Mouse (Mus musculus) myocyte (in vitro differentiated cells): ENCODE data around the gene Elmo3. TPM values are rescaled to one million over a fixed set of nuclear protein-coding genes. Genes with fewer than 3 reads are reported as not detected.
A peak's percentile ranks its signal among the peaks of the same experiment; 100 is the strongest.

Experiments used
- H3K27me3 ChIP-seq: one replicate; pipeline ENCODE4 v1.6.1; 2011; ENCODE audit not compliant: control insufficient read depth, insufficient read depth, insufficient read length
- H3K36me3 ChIP-seq: one replicate; pipeline ENCODE4 v1.6.1; 2011; ENCODE audit not compliant: control insufficient read depth, insufficient read depth
- H3K4me2 ChIP-seq: one replicate; pipeline ENCODE4 v1.6.1; 2011; ENCODE audit warnings: low read depth, control low read depth
- H3K4me3 ChIP-seq: one replicate; pipeline ENCODE4 v1.5.1; 2011; ENCODE audit warnings: mild to moderate bottlenecking, control low read depth, moderate library complexity
- H3K79me2 ChIP-seq: one replicate; pipeline ENCODE4 v1.6.1; 2011; ENCODE audit not compliant: control insufficient read depth, insufficient read depth
- H3ac ChIP-seq: one replicate; pipeline ENCODE4 v1.6.1; 2011; ENCODE audit not compliant: control insufficient read depth, insufficient read length
- CEBPB ChIP-seq: IDR thresholded peaks from 2 replicates; pipeline ENCODE4 v1.6.1; 2011; ENCODE audit warnings: mild to moderate bottlenecking, moderate library complexity; ENCODE audit not compliant: poor library complexity, insufficient read depth, severe bottlenecking
- E2F4 ChIP-seq: IDR thresholded peaks from one replicate; pipeline ENCODE4 v1.6.1; 2011; ENCODE audit warnings: mild to moderate bottlenecking, control low read depth, moderate library complexity; ENCODE audit not compliant: insufficient read depth
- MAX ChIP-seq: IDR thresholded peaks from one replicate; pipeline ENCODE4 v1.6.1; 2011; ENCODE audit warnings: low read depth, mild to moderate bottlenecking, control low read depth
- MYOD1 ChIP-seq, 3 experiments: IDR thresholded peaks; one replicate each; pipeline ENCODE4 v1.6.1; 2011; ENCODE audit warnings: control low read depth in 2 of 3, low read depth in 2 of 3, mild to moderate bottlenecking in 2 of 3, moderate library complexity in 1 of 3; ENCODE audit not compliant: insufficient read length in 2 of 3, control insufficient read depth in 1 of 3
- MYOG ChIP-seq, 3 experiments: IDR thresholded peaks; one replicate each; pipeline ENCODE4 v1.6.1; 2011; ENCODE audit warnings: control low read depth in 2 of 3, low read depth in 2 of 3, mild to moderate bottlenecking in 2 of 3; ENCODE audit not compliant: insufficient read length in 2 of 3, control insufficient read depth in 1 of 3, insufficient read depth in 1 of 3
- POLR2A ChIP-seq: IDR thresholded peaks from one replicate; pipeline ENCODE4 v1.6.1; 2011; ENCODE audit warnings: low read depth, mild to moderate bottlenecking, control low read depth, moderate library complexity; ENCODE audit not compliant: insufficient read length
- POLR2AphosphoS2 ChIP-seq: IDR thresholded peaks from one replicate; pipeline ENCODE4 v1.6.1; 2011; ENCODE audit warnings: low read depth, control low read depth; ENCODE audit not compliant: insufficient read length
- REST ChIP-seq: IDR thresholded peaks from one replicate; pipeline ENCODE4 v1.6.1; 2011; ENCODE audit warnings: mild to moderate bottlenecking, control low read depth, moderate library complexity; ENCODE audit not compliant: insufficient read depth, insufficient read length
- SRF ChIP-seq: IDR thresholded peaks from one replicate; pipeline ENCODE4 v1.6.1; 2011; ENCODE audit warnings: low read depth; ENCODE audit not compliant: control insufficient read depth, insufficient read length
- TCF12 ChIP-seq: IDR thresholded peaks from one replicate; pipeline ENCODE4 v1.6.1; 2011; ENCODE audit warnings: mild to moderate bottlenecking, control low read depth; ENCODE audit not compliant: poor library complexity, insufficient read depth, severe bottlenecking
- TCF3 ChIP-seq: IDR thresholded peaks from one replicate; pipeline ENCODE4 v1.6.1; 2011; ENCODE audit warnings: low read depth, control low read depth; ENCODE audit not compliant: insufficient read length
- USF1 ChIP-seq: IDR thresholded peaks from one replicate; pipeline ENCODE4 v1.6.1; 2011; ENCODE audit warnings: low read depth, mild to moderate bottlenecking, control low read depth, moderate library complexity
- polyA plus RNA-seq: library from polyadenylated mRNA; unstranded; fragments of >200 nt; fragmentation: generic; extraction: Trizol; gene quantifications from one replicate; pipeline ENCODE4 v1.2.1, GENCODE M21; 2012; ENCODE audit warnings: missing spikeins

Elmo3 gene
- 0.92 TPM for polyA plus RNA-seq

GRCm38 (mm10) chr8:105305211-105306145 is at the start of gene Elmo3:
TSS of gene Elmo3 (plus strand) at chr8:105305601.
- no peak within 1 kb of the TSS for H3ac ChIP-seq
- H3K4me2 ChIP-seq = peak within 1 kb of the TSS; percentile 24
- peak; percentile 60 for TF ChIP-seq POLR2A
- peak; percentile 91 for TF ChIP-seq POLR2AphosphoS2
- TF ChIP-seq MYOG (IDR thresholded peaks at IDR 0.05; ENCODE audit: control insufficient read depth in 1 of 3, insufficient read depth in 1 of 3, insufficient read length in 2 of 3, low read depth in 2 of 3) = no peak
- peaks cover 45% of the 10 kb centered on the region for H3K36me3 ChIP-seq
- no peaks in the 10 kb centered on the region for H3K27me3 ChIP-seq
- H3K4me3 ChIP-seq = no peak within 1 kb of the TSS
- peaks cover 5% of the 10 kb centered on the region for H3K79me2 ChIP-seq

- no peak for TF ChIP-seq POLR2A
- no peak for TF ChIP-seq TCF3
- no peak for TF ChIP-seq MAX
- no peak for TF ChIP-seq MYOG (IDR thresholded peaks at IDR 0.05; ENCODE audit: control insufficient read depth in 1 of 3, insufficient read depth in 1 of 3, insufficient read length in 2 of 3, low read depth in 2 of 3)
- no peak for TF ChIP-seq TCF12
- no peak for TF ChIP-seq CEBPB
- no peak for TF ChIP-seq POLR2AphosphoS2
- TF ChIP-seq SRF = no peak
- no peak for TF ChIP-seq MYOD1 (IDR thresholded peaks at IDR 0.05; ENCODE audit: control insufficient read depth in 1 of 3, insufficient read length in 2 of 3, low read depth in 2 of 3)
- no peak for TF ChIP-seq E2F4
- no peak for TF ChIP-seq REST
- TF ChIP-seq USF1 = no peak
- H3K27me3 ChIP-seq = no peaks in the 10 kb centered on the region
- no peak overlapping the region for H3K4me2 ChIP-seq
- no peak overlapping the region for H3K4me3 ChIP-seq
- H3ac ChIP-seq = no peak overlapping the region
- peaks cover 4% of the 10 kb centered on the region for H3K36me3 ChIP-seq
- H3K79me2 ChIP-seq = no peaks in the 10 kb centered on the region
Measured at GRCm38 (mm10) chr8:105257318-105258114, 47.9 kb upstream of the Elmo3 start.

- H3K36me3 ChIP-seq = no peaks in the 10 kb centered on the region
- no peak overlapping the region for H3K4me3 ChIP-seq
- TF ChIP-seq MAX = no peak
- TF ChIP-seq POLR2AphosphoS2 = no peak
- TF ChIP-seq TCF12 = no peak
- TF ChIP-seq POLR2A = no peak
- no peak overlapping the region for H3ac ChIP-seq
- H3K27me3 ChIP-seq = no peaks in the 10 kb centered on the region
- H3K79me2 ChIP-seq = peaks cover 4% of the 10 kb centered on the region
- no peak overlapping the region for H3K4me2 ChIP-seq
Measured at GRCm38 (mm10) chr8:105258911-105259720, 46.3 kb upstream of the Elmo3 start.

GRCm38 (mm10) chr8:105259721-105260320 is 45.6 kb upstream of the Elmo3 start:
- no peaks in the 10 kb centered on the region for H3K27me3 ChIP-seq

More at GRCm38 (mm10) chr8:105259721-105260320, 45.6 kb upstream of the Elmo3 start:
- H3K4me3 ChIP-seq = no peak overlapping the region
- H3K79me2 ChIP-seq = peaks cover 4% of the 10 kb centered on the region
- no peak overlapping the region for H3ac ChIP-seq
- no peak overlapping the region for H3K4me2 ChIP-seq
- no peaks in the 10 kb centered on the region for H3K36me3 ChIP-seq
- no peak for TF ChIP-seq CEBPB
- no peak for TF ChIP-seq POLR2AphosphoS2
- TF ChIP-seq TCF3 = no peak
- TF ChIP-seq E2F4 = no peak
- no peak for TF ChIP-seq SRF
- no peak for TF ChIP-seq MYOD1 (IDR thresholded peaks at IDR 0.05; ENCODE audit: control insufficient read depth in 1 of 3, insufficient read length in 2 of 3, low read depth in 2 of 3)
